Mouse (Mus musculus): Measurements from ENCODE around the gene Car4.

Gene Car4

GRCm38 (mm10) chr11:85003566-85003965 is 46.0 kb downstream of the Car4 start:
- DNase-seq (ENCODE audit: low spot score in 2 of 2), result no peak

GRCm38 (mm10) chr11:85013121-85013520 is 55.5 kb downstream of the Car4 start:
- DNase-seq (ENCODE audit: low spot score in 2 of 2), result no peak

All from urinary bladder, adult 18-20 months (tissue).